Mouse (Mus musculus) limb, embryonic 13.5 days (tissue): Measurements from ENCODE around the gene Gm21409. TPM values are rescaled to one million over a fixed set of nuclear protein-coding genes. Genes with fewer than 3 reads are reported as not detected.
"Not testable (repeated sequence)": the region's sequence is repeated elsewhere in the genome, so short reads cannot be mapped to it uniquely, and the experiment has no call there.

Experiments
- ATAC-seq: fragments of 200-750 bp; cut with Nextera tagmentation; 2 replicates; pipeline ENCODE4 v1.8.0; 2017; ENCODE audit warnings: low read depth, moderate number of reproducible peaks, moderate TSS enrichment; ENCODE audit not compliant: low FRiP score
- H3K27ac ChIP-seq: fragments of 300-500 bp; sonication (generic); 2 replicates; pipeline ENCODE4 v1.5.1; 2015; ENCODE audit warnings: inconsistent platforms, mild to moderate bottlenecking, moderate library complexity
- H3K27me3 ChIP-seq: fragments of 300-500 bp; sonication (generic); 2 replicates; pipeline ENCODE4 v1.6.1; 2015; ENCODE audit warnings: mild to moderate bottlenecking, inconsistent platforms
- H3K36me3 ChIP-seq: fragments of 300-500 bp; sonication (generic); 2 replicates; pipeline ENCODE4 v1.6.1; 2015; ENCODE audit warnings: inconsistent platforms, mild to moderate bottlenecking, moderate library complexity
- H3K4me1 ChIP-seq: fragments of 300-500 bp; sonication (generic); 2 replicates; pipeline ENCODE4 v1.6.1; 2015; ENCODE audit warnings: inconsistent platforms
- H3K4me2 ChIP-seq: fragments of 300-500 bp; sonication (generic); replicated peaks from 2 replicates; pipeline ENCODE4 v1.6.1; 2015; ENCODE audit warnings: inconsistent platforms, mild to moderate bottlenecking, moderate library complexity
- H3K4me3 ChIP-seq: fragments of 300-500 bp; sonication (generic); 2 replicates; pipeline ENCODE4 v1.5.1; 2015; ENCODE audit warnings: moderate library complexity, mild to moderate bottlenecking, inconsistent platforms
- H3K9ac ChIP-seq: fragments of 300-500 bp; sonication (generic); 2 replicates; pipeline ENCODE4 v1.6.1; 2015; ENCODE audit warnings: mild to moderate bottlenecking, inconsistent platforms
- H3K9me3 ChIP-seq: fragments of 300-500 bp; sonication (generic); 2 replicates; pipeline ENCODE4 v1.6.1; 2016; ENCODE audit warnings: inconsistent platforms
- WGBS: fragments of 180-500 bp; shearing (Covaris S2); methylation state at CpG from one replicate; pipeline ENCODE4 v1.1.7; 2015; 5-methylcytosine and 5-hydroxymethylcytosine counted together
- polyA plus RNA-seq: library from polyadenylated mRNA; unstranded; fragments of >200 nt; fragmentation: Nextera tagmentation; extraction: Ambion mirVana; gene quantifications from 2 replicates; pipeline ENCODE4 v1.2.1, GENCODE M21; 2015

Gene Gm21409
- polyA plus RNA-seq, result not detected in 2 replicates

DNA sequence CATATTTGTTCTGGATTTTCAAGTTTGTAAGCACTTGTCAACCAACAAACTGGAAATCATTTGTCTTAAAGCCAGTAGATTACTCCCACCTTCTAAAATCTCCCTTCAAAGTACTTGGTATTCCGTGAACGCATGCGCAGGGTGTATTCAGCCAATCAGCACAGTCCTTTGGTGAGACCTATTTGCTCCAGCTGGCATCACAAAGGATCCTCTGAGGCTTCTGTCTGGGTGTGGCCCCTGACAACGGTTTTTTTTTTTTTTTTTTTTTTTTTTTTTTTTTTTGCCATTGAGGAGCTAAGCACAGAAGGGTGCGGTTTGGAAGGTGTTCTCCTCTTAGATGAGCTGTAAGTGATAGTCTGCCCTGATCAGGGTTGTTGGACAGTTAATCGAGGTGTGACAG, at the start of gene Gm21409:
Gene Gm21409, plus strand, starts transcription at position 301 of the 400 bp plus-strand sequence.
- H3K27ac ChIP-seq, H3K36me3 ChIP-seq, H3K9me3 ChIP-seq, H3K27me3 ChIP-seq, H3K4me2 ChIP-seq, H3K4me3 ChIP-seq, H3K4me1 ChIP-seq, ATAC-seq, H3K9ac ChIP-seq: not testable (repeated sequence)
- no CpG with 5 or more reads among the region's 6 CpGs for WGBS

Other genes starting within 250 kb of the Gm21409 start
- gene Gm21394, start 181.8 kb upstream of the Gm21409 start, polyA plus RNA-seq, result not detected in 2 replicates